Comparison of ENCODE assay signal across 26 mouse cellular contexts in the genomic region with DNA sequence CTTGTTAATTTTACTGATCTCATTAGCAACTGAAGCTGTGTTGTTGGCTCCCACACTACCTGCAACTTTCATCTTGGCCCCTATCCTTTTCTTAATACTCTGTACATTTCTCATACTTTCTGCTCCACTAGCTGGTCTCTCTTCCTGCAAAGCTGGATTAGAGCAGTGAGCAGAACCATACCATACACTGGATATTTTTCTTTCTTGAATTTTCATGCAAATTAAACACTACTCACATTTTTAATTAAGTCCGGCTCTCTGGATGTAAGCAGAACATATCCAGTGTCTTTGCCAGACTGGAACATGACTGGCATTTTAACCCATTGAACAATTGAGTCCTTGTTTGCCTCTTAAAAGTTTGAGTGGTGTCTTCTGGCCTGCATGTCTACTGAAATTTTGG.
A peak's percentile ranks its signal among the peaks of the same experiment; 100 is the strongest.
DNase-seq lines count a peak whose midpoint lies in the region; ATAC-seq and TF ChIP-seq lines count a peak whose summit lies in the region.
"Had no signal": no experiment of that assay in that cellular context is flagged by ENCODE, and none has a peak within 500 bp of the region (broad histone marks: within the 10 kb centered on the region; RNA-seq: fewer than 3 reads in every experiment).

No protein-coding gene starts in this region.

- no peaks in the 10 kb centered on the region for H3K9me3 ChIP-seq in forebrain, embryonic 13.5 days (replicated peaks)
- no peaks in the 10 kb centered on the region for H3K9me3 ChIP-seq in forebrain, embryonic 12.5 days
- H3K9me3 ChIP-seq in forebrain, embryonic 16.5 days (ENCODE audit: control insufficient read depth, low read length), result no peaks in the 10 kb centered on the region
- no peaks in the 10 kb centered on the region for H3K9me3 ChIP-seq in forebrain, embryonic 11.5 days (ENCODE audit: control insufficient read depth, low read length)
- H3K9me3 ChIP-seq in midbrain, postnatal 0 days (ENCODE audit: low read length), result no peaks in the 10 kb centered on the region
- no peaks in the 10 kb centered on the region for H3K9me3 ChIP-seq in midbrain, embryonic 14.5 days (ENCODE audit: control insufficient read depth, low read length)
- H3K9me3 ChIP-seq: embryonic facial prominence, embryonic 10.5 days; embryonic facial prominence, embryonic 13.5 days; hindbrain, embryonic 13.5 days had no signal

- 0 out of 2 replicates have a peak, but pooled peaks cover 5% of the 10 kb centered on the region for H3K4me1 ChIP-seq in forebrain, embryonic 13.5 days
- peaks cover 3% of the 10 kb centered on the region; the same call in 1 of the 2 replicates for H3K4me1 ChIP-seq in forebrain, embryonic 12.5 days
- 0 out of 2 replicates have a peak, but pooled peaks cover 2% of the 10 kb centered on the region for H3K4me1 ChIP-seq in forebrain, embryonic 16.5 days (replicated peaks; ENCODE audit: control insufficient read depth, insufficient read depth, low read length)
- H3K4me1 ChIP-seq in forebrain, embryonic 11.5 days (replicated peaks; ENCODE audit: control insufficient read depth, insufficient read depth, low read length), result no peaks in the 10 kb centered on the region
- H3K4me1 ChIP-seq in midbrain, postnatal 0 days (ENCODE audit: insufficient read depth, low read length), result no peaks in the 10 kb centered on the region
- H3K4me1 ChIP-seq in midbrain, embryonic 14.5 days (ENCODE audit: control insufficient read depth, insufficient read depth, low read length), result no peaks in the 10 kb centered on the region
- H3K4me1 ChIP-seq: embryonic facial prominence, embryonic 10.5 days; embryonic facial prominence, embryonic 13.5 days; hindbrain, embryonic 13.5 days had no signal

- H3K4me3 ChIP-seq in forebrain, embryonic 13.5 days, result no peak overlapping the region
- H3K4me3 ChIP-seq in forebrain, embryonic 12.5 days (replicated peaks), result no peak overlapping the region
- no peak overlapping the region for H3K4me3 ChIP-seq in forebrain, embryonic 16.5 days (replicated peaks; ENCODE audit: low read length)
- H3K4me3 ChIP-seq in forebrain, embryonic 11.5 days (ENCODE audit: low read depth, low read length), result no peak overlapping the region
- no peak overlapping the region for H3K4me3 ChIP-seq in midbrain, postnatal 0 days (ENCODE audit: low read depth, low read length)
- H3K4me3 ChIP-seq in midbrain, embryonic 14.5 days (replicated peaks; ENCODE audit: low read depth, low read length), result no peak overlapping the region
- H3K4me3 ChIP-seq: embryonic facial prominence, embryonic 10.5 days; embryonic facial prominence, embryonic 13.5 days; erythroblast, embryonic 14.5 days; gastrocnemius, adult 2 months; hindbrain, embryonic 13.5 days had no signal

- H3K27me3 ChIP-seq in forebrain, embryonic 13.5 days, result no peaks in the 10 kb centered on the region
- no peaks in the 10 kb centered on the region for H3K27me3 ChIP-seq in forebrain, embryonic 12.5 days
- no peaks in the 10 kb centered on the region for H3K27me3 ChIP-seq in forebrain, embryonic 16.5 days (replicated peaks; ENCODE audit: control insufficient read depth, insufficient read depth, low read length)
- H3K27me3 ChIP-seq in forebrain, embryonic 11.5 days (ENCODE audit: control insufficient read depth, insufficient read depth, low read length), result no peaks in the 10 kb centered on the region
- no peaks in the 10 kb centered on the region for H3K27me3 ChIP-seq in midbrain, postnatal 0 days (ENCODE audit: insufficient read depth, low read length)
- H3K27me3 ChIP-seq in midbrain, embryonic 14.5 days (ENCODE audit: control insufficient read depth, insufficient read depth, low read length), result no peaks in the 10 kb centered on the region
- H3K27me3 ChIP-seq: embryonic facial prominence, embryonic 13.5 days; hindbrain, embryonic 13.5 days; Patski had no signal

- H3K36me3 ChIP-seq in forebrain, embryonic 13.5 days (ENCODE audit: poor library complexity, severe bottlenecking), result no peaks in the 10 kb centered on the region
- no peaks in the 10 kb centered on the region for H3K36me3 ChIP-seq in forebrain, embryonic 12.5 days (replicated peaks)
- H3K36me3 ChIP-seq in forebrain, embryonic 16.5 days (ENCODE audit: control insufficient read depth, insufficient read depth), result no peaks in the 10 kb centered on the region
- no peaks in the 10 kb centered on the region for H3K36me3 ChIP-seq in forebrain, embryonic 11.5 days (ENCODE audit: control insufficient read depth, insufficient read depth, low read length)
- H3K36me3 ChIP-seq in midbrain, postnatal 0 days (ENCODE audit: insufficient read depth, low read length), result no peaks in the 10 kb centered on the region
- no peaks in the 10 kb centered on the region for H3K36me3 ChIP-seq in midbrain, embryonic 14.5 days (ENCODE audit: control insufficient read depth, insufficient read depth, low read length)
- H3K36me3 ChIP-seq: embryonic facial prominence, embryonic 10.5 days; embryonic facial prominence, embryonic 13.5 days; hindbrain, embryonic 13.5 days had no signal

- H3K9ac ChIP-seq in forebrain, embryonic 13.5 days, result no peak overlapping the region
- no peak overlapping the region for H3K9ac ChIP-seq in forebrain, embryonic 12.5 days
- H3K9ac ChIP-seq in forebrain, embryonic 16.5 days (replicated peaks; ENCODE audit: low read depth, low read length), result no peak overlapping the region
- no peak overlapping the region for H3K9ac ChIP-seq in forebrain, embryonic 11.5 days (ENCODE audit: low read length)
- H3K9ac ChIP-seq in midbrain, postnatal 0 days (replicated peaks; ENCODE audit: low read length, poor library complexity, severe bottlenecking), result no peak overlapping the region
- H3K9ac ChIP-seq in midbrain, embryonic 14.5 days (replicated peaks; ENCODE audit: low read length), result no peak overlapping the region
- H3K9ac ChIP-seq: embryonic facial prominence, embryonic 13.5 days; hindbrain, embryonic 13.5 days had no signal

- no peak for TF ChIP-seq CTCF in midbrain, postnatal 0 days (IDR thresholded peaks at IDR 0.05)

- 22% methylated on average over 1 of the region's 1 CpGs for WGBS in forebrain, embryonic 13.5 days
- 50% methylated on average over 1 of the region's 1 CpGs for WGBS in forebrain, embryonic 12.5 days
- 15% methylated on average over 1 of the region's 1 CpGs for WGBS in forebrain, embryonic 16.5 days
- 64% methylated on average over 1 of the region's 1 CpGs for WGBS in forebrain, embryonic 11.5 days
- WGBS in midbrain, postnatal 0 days, result 58% methylated on average over 1 of the region's 1 CpGs
- WGBS in midbrain, embryonic 14.5 days, result 61% methylated on average over 1 of the region's 1 CpGs

- no peak overlapping the region for H3K4me2 ChIP-seq in forebrain, embryonic 13.5 days
- H3K4me2 ChIP-seq in forebrain, embryonic 12.5 days, result no peak overlapping the region
- no peak overlapping the region for H3K4me2 ChIP-seq in forebrain, embryonic 16.5 days (ENCODE audit: low read length)
- no peak overlapping the region for H3K4me2 ChIP-seq in forebrain, embryonic 11.5 days (ENCODE audit: low read depth, low read length, severe bottlenecking)
- H3K4me2 ChIP-seq in midbrain, postnatal 0 days (ENCODE audit: low read depth, low read length, poor library complexity, severe bottlenecking), result no peak overlapping the region
- no peak overlapping the region for H3K4me2 ChIP-seq in midbrain, embryonic 14.5 days (ENCODE audit: low read length)
- H3K4me2 ChIP-seq: embryonic facial prominence, embryonic 13.5 days; heart, embryonic 11.5 days; hindbrain, embryonic 13.5 days had no signal

- no peak overlapping the region; the same call in 1 of the 2 replicates for H3K27ac ChIP-seq in forebrain, embryonic 13.5 days
- no peak overlapping the region for H3K27ac ChIP-seq in forebrain, embryonic 12.5 days
- no peak overlapping the region for H3K27ac ChIP-seq in forebrain, embryonic 16.5 days (ENCODE audit: low read length)
- H3K27ac ChIP-seq in forebrain, embryonic 11.5 days (ENCODE audit: low read depth, low read length), result no peak overlapping the region
- no peak overlapping the region for H3K27ac ChIP-seq in midbrain, postnatal 0 days (ENCODE audit: low read depth, low read length)
- H3K27ac ChIP-seq in midbrain, embryonic 14.5 days (replicated peaks; ENCODE audit: low read depth, low read length), result no peak overlapping the region
- H3K27ac ChIP-seq: embryonic facial prominence, embryonic 10.5 days; embryonic facial prominence, embryonic 13.5 days; gastrocnemius, adult 2 months; hindbrain, embryonic 13.5 days had no signal

- ATAC-seq in forebrain, embryonic 13.5 days, result peak; percentile 50; the same call in 1 of the 2 replicates
- ATAC-seq in forebrain, embryonic 12.5 days (ENCODE audit: low FRiP score), result no peak
- peak; percentile 38; the same call in 1 of the 2 replicates for ATAC-seq in forebrain, embryonic 16.5 days
- ATAC-seq in forebrain, embryonic 11.5 days (replicated peaks; ENCODE audit: low FRiP score), result no peak
- ATAC-seq in midbrain, postnatal 0 days (ENCODE audit: low FRiP score), result no peak; the same call in 1 of the 2 replicates
- no peak for ATAC-seq in midbrain, embryonic 14.5 days (ENCODE audit: low FRiP score, low TSS enrichment)
- ATAC-seq: hindbrain, embryonic 16.5 days; inflammation-experienced regulatory T-cells, adult 6 months; intestine, embryonic 16.5 days; Patski had no signal

- no peak for DNase-seq in forebrain, embryonic 11.5 days (ENCODE audit: low spot score)
- DNase-seq in midbrain, postnatal 0 days (ENCODE audit: low spot score), result peak; percentile 7
- no peak for DNase-seq in midbrain, embryonic 14.5 days
- DNase-seq: adrenal gland, postnatal 10 days; adrenal gland, postnatal 36 days; cerebellum, adult 11 months; cerebellum, adult 8-10 months; cerebellum, postnatal 10 days; cerebellum, postnatal 36 days; embryo, embryonic 11 days; gastrocnemius, adult 2 months; gastrocnemius, postnatal 14 days; heart, adult 11 months; kidney, adult 18-20 months had no signal

Comparison
In these comparisons a context has a peak if more than half of its experiments do, and no peak if none do; other contexts are left out.
1. ATAC-seq: peak in forebrain, embryonic 13.5 days (single experiment) and forebrain, embryonic 16.5 days (single experiment); none in forebrain, embryonic 12.5 days (single experiment), forebrain, embryonic 11.5 days (single experiment), midbrain, postnatal 0 days (single experiment) and midbrain, embryonic 14.5 days (single experiment).